Comparison of ENCODE assay signal across 7 mouse cellular contexts in the genomic region with DNA sequence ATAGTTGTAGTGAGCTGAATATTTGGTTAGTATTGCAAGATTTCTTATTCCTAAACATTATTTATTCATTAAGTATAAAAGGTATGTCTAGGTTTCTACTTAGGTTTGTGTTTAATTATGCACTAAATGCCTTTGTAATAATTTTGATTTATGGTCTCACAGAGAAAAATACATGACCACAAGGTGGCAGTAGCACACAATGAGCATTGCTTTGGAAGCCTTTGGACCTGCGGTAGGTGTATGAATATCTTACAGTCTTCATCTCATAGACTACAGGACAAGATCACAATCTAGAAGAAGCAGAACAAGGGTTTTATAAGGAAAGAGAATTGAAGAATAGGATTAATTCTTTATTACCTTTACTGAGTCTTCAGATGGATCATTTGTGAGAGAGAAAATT.
A peak's percentile ranks its signal among the peaks of the same experiment; 100 is the strongest.
DNase-seq lines count a peak whose midpoint lies in the region; ATAC-seq and TF ChIP-seq lines count a peak whose summit lies in the region.

No protein-coding gene starts in this region.

- no peaks in the 10 kb centered on the region for H3K36me3 ChIP-seq in limb, embryonic 11.5 days (ENCODE audit: control insufficient read depth, insufficient read depth, low read length)
- H3K36me3 ChIP-seq in limb, embryonic 10.5 days, result no peaks in the 10 kb centered on the region

- TF ChIP-seq CTCF in Patski (IDR thresholded peaks at IDR 0.05), result peak; percentile 53
- peak; percentile 47 for TF ChIP-seq CTCF in cortical plate, adult 2 months (IDR thresholded peaks at IDR 0.05; ENCODE audit: extremely low read depth, insufficient read depth, low read length)

- ATAC-seq in limb, embryonic 11.5 days (ENCODE audit: insufficient number of reproducible peaks, low FRiP score, low TSS enrichment, low read depth), result no peak
- no peak for ATAC-seq in Patski
- 0 out of 2 replicates have a peak, but pooled peaks have one; percentile 39 for ATAC-seq in megakaryocyte progenitor cell, adult 5-6 weeks (replicated peaks; ENCODE audit: poor library complexity)

- no peaks in the 10 kb centered on the region for H3K4me1 ChIP-seq in limb, embryonic 11.5 days (ENCODE audit: control insufficient read depth, insufficient read depth, low read length)
- no peaks in the 10 kb centered on the region for H3K4me1 ChIP-seq in limb, embryonic 10.5 days
- no peaks in the 10 kb centered on the region for H3K4me1 ChIP-seq in cortical plate, adult 2 months (ENCODE audit: control insufficient read depth, insufficient read depth, low read length)

- no peaks in the 10 kb centered on the region for H3K9me3 ChIP-seq in limb, embryonic 11.5 days (ENCODE audit: control insufficient read depth, low read length)
- H3K9me3 ChIP-seq in limb, embryonic 10.5 days (replicated peaks), result no peaks in the 10 kb centered on the region

- TF ChIP-seq POLR2A in cortical plate, adult 2 months (IDR thresholded peaks at IDR 0.05; ENCODE audit: extremely low read depth, insufficient read depth, low read length), result no peak

- CTCF ChIA-PET in Patski (lab: Charles Lee), result no interaction called here

- no peaks in the 10 kb centered on the region for H3K27me3 ChIP-seq in limb, embryonic 11.5 days (ENCODE audit: control insufficient read depth, insufficient read depth, low read length)
- no peaks in the 10 kb centered on the region for H3K27me3 ChIP-seq in limb, embryonic 10.5 days (ENCODE audit: low read depth, poor library complexity, severe bottlenecking)
- no peaks in the 10 kb centered on the region for H3K27me3 ChIP-seq in Patski

- in situ Hi-C loops in Patski (cut with MboI; ENCODE audit: low pct_unique_long_range_greater_than_20kb), result loop anchor here (25.0 kb wide), 1 partner anchor 609 kb away; no protein-coding TSS in a partner anchor

- H3K27ac ChIP-seq in limb, embryonic 11.5 days (replicated peaks; ENCODE audit: low read depth, low read length), result no peak overlapping the region
- no peak overlapping the region for H3K27ac ChIP-seq in limb, embryonic 10.5 days
- H3K27ac ChIP-seq in cortical plate, adult 2 months (ENCODE audit: insufficient read depth, low read length), result no peak overlapping the region

- POLR2A ChIA-PET in Patski (lab: Charles Lee), result no interaction called here

- DNase-seq in limb, embryonic 11.5 days (ENCODE audit: low spot score), result peak; percentile 21
- no peak for DNase-seq in limb, embryonic 10.5 days (ENCODE audit: low spot score)
- no peak for DNase-seq in Patski (ENCODE audit: low read depth, low spot score)
- DNase-seq in ovary, adult 18-20 months (ENCODE audit: low spot score), result no peak
- no peak for DNase-seq in urinary bladder, postnatal 25 days (ENCODE audit: low spot score)

- 57% methylated on average over 1 of the region's 1 CpGs for WGBS in limb, embryonic 11.5 days
- WGBS in limb, embryonic 10.5 days, result 54% methylated on average over 1 of the region's 1 CpGs

- H3K4me3 ChIP-seq in limb, embryonic 11.5 days (ENCODE audit: low read depth, low read length), result no peak overlapping the region
- H3K4me3 ChIP-seq in limb, embryonic 10.5 days, result no peak overlapping the region
- no peak overlapping the region for H3K4me3 ChIP-seq in cortical plate, adult 2 months (ENCODE audit: insufficient read depth, low read length)

- H3K9ac ChIP-seq in limb, embryonic 11.5 days (ENCODE audit: low read length), result no peak overlapping the region

- no peak overlapping the region for H3K4me2 ChIP-seq in limb, embryonic 11.5 days (ENCODE audit: low read depth, severe bottlenecking)
